Mouse (Mus musculus) myocyte (in vitro differentiated cells): ENCODE measurements around the gene Cul3.

Source experiments
- E2F4 ChIP-seq: IDR thresholded peaks from one replicate; pipeline ENCODE4 v1.6.1; 2011; ENCODE audit warnings: mild to moderate bottlenecking, control low read depth, moderate library complexity; ENCODE audit not compliant: insufficient read depth
- MAX ChIP-seq: IDR thresholded peaks from one replicate; pipeline ENCODE4 v1.6.1; 2011; ENCODE audit warnings: low read depth, mild to moderate bottlenecking, control low read depth
- MYOD1 ChIP-seq, 3 experiments: IDR thresholded peaks; one replicate each; pipeline ENCODE4 v1.6.1; 2011; ENCODE audit warnings: control low read depth in 2 of 3, low read depth in 2 of 3, mild to moderate bottlenecking in 2 of 3, moderate library complexity in 1 of 3; ENCODE audit not compliant: insufficient read length in 2 of 3, control insufficient read depth in 1 of 3
- POLR2A ChIP-seq: IDR thresholded peaks from one replicate; pipeline ENCODE4 v1.6.1; 2011; ENCODE audit warnings: low read depth, mild to moderate bottlenecking, control low read depth, moderate library complexity; ENCODE audit not compliant: insufficient read length
- POLR2AphosphoS2 ChIP-seq: IDR thresholded peaks from one replicate; pipeline ENCODE4 v1.6.1; 2011; ENCODE audit warnings: low read depth, control low read depth; ENCODE audit not compliant: insufficient read length
- TCF12 ChIP-seq: IDR thresholded peaks from one replicate; pipeline ENCODE4 v1.6.1; 2011; ENCODE audit warnings: mild to moderate bottlenecking, control low read depth; ENCODE audit not compliant: poor library complexity, insufficient read depth, severe bottlenecking
- TCF3 ChIP-seq: IDR thresholded peaks from one replicate; pipeline ENCODE4 v1.6.1; 2011; ENCODE audit warnings: low read depth, control low read depth; ENCODE audit not compliant: insufficient read length
- USF1 ChIP-seq: IDR thresholded peaks from one replicate; pipeline ENCODE4 v1.6.1; 2011; ENCODE audit warnings: low read depth, mild to moderate bottlenecking, control low read depth, moderate library complexity

DNA sequence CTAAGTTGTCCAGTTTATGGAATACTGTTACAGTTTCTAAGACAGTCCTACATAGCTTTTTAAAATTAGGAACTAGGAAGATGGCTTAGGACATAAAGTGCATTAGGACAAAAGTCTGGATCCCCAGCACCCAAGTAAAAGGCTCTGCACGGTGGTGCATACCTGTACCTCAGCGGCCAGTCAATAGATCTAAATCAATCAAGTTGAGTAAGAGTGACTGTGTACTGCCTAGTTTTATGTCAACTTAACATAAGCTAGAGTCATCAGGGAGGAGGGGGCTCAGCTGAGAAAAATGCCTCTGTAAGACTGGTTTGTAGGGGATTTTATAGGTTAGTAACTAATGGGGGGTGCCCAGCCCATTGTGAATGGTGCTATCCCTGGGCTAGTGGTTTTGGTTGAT is 9.3 kb downstream of the Cul3 start:
- TF ChIP-seq MAX (no peak), E2F4 (no peak), POLR2A (no peak), MYOD1 (IDR thresholded peaks at IDR 0.05; ENCODE audit: control insufficient read depth in 1 of 3, insufficient read length in 2 of 3, low read depth in 2 of 3) (no peak), TCF12 (no peak), TCF3 (no peak), USF1 (no peak), POLR2AphosphoS2 (no peak)
